9 mouse cellular contexts compared by ENCODE assay signal in genomic region chr10:75021138-75021537, GRCm38 (mm10). TPM values are rescaled to one million over a fixed set of nuclear protein-coding genes. Genes with fewer than 3 reads are reported as not detected.
DNase-seq lines count a peak whose midpoint lies in the region; ATAC-seq and TF ChIP-seq lines count a peak whose summit lies in the region.
"Had no signal": no experiment of that assay in that cellular context is flagged by ENCODE, and none has a peak within 500 bp of the region (broad histone marks: within the 10 kb centered on the region; RNA-seq: fewer than 3 reads in every experiment).

No protein-coding gene starts in this region.

- DNase-seq in B cell, adult 2 months, result peak; percentile 73 to 74
- peak; percentile 50 for DNase-seq in adrenal gland, adult 8-10 months
- peak; percentile 54 for DNase-seq in embryo, embryonic 11.5 days (ENCODE audit: low read depth, low spot score)
- DNase-seq in heart, postnatal 14 days, result peak; percentile 72 to 86
- DNase-seq in kidney, postnatal 4 days, result peak; percentile 88 to 89
- peak; percentile 72 for DNase-seq in liver, postnatal 0 days
- DNase-seq in ovary, adult 18-20 months (ENCODE audit: low spot score), result peak; percentile 31
- DNase-seq in thymus, postnatal 0 days (ENCODE audit: low spot score), result peak; percentile 64

- H3K9ac ChIP-seq in liver, postnatal 0 days (replicated peaks), result no peak overlapping the region

- WGBS in liver, postnatal 0 days (ENCODE audit: insufficient replicate concordance), result 12% methylated on average over 6 of the region's 6 CpGs

- peak; percentile 88 for TF ChIP-seq CTCF in liver, postnatal 0 days (IDR thresholded peaks at IDR 0.05; ENCODE audit: low read depth)

- H3K27me3 ChIP-seq in liver, postnatal 0 days (ENCODE audit: insufficient read depth, low read length), result no peaks in the 10 kb centered on the region

- ATAC-seq in liver, postnatal 0 days, result no peak

- no peak overlapping the region for H3K4me3 ChIP-seq in liver, postnatal 0 days (ENCODE audit: low read depth, low read length)

- intact Hi-C loops in heart, postnatal 14 days (cut with DNase I), result loop anchor here (2.0 kb wide), 1 partner anchor 84 kb away; no protein-coding TSS in a partner anchor

- H3K36me3 ChIP-seq in liver, postnatal 0 days (replicated peaks; ENCODE audit: insufficient read depth, low read length), result no peaks in the 10 kb centered on the region

- no peak overlapping the region for H3K27ac ChIP-seq in liver, postnatal 0 days (ENCODE audit: low read depth)

- no peak for TF ChIP-seq EP300 in liver, postnatal 0 days (IDR thresholded peaks at IDR 0.05; ENCODE audit: low read depth)

- H3K9me3 ChIP-seq in liver, postnatal 0 days (ENCODE audit: low read length), result no peaks in the 10 kb centered on the region

- H3K4me2 ChIP-seq in liver, postnatal 0 days (ENCODE audit: low read depth, low read length), result no peak overlapping the region

- no peaks in the 10 kb centered on the region for H3K4me1 ChIP-seq in liver, postnatal 0 days (ENCODE audit: insufficient read depth)

RNA-seq across cellular contexts. Expression of gene Rsph14, which starts 11.2 kb away (rescaled TPM):
- 1 to 10 TPM in 2 of 4 experiments, under 1 TPM in 1, not detected in 1; 0.91 to 3.3 (median 1.5) TPM for total RNA-seq in adrenal gland, adult 8-10 months (2022)
- total RNA-seq in heart, postnatal 14 days (2021), result not detected
- 0.20 TPM in 1 of 2 replicates, not detected in the other for polyA plus RNA-seq in liver, postnatal 0 days (2015; fragmentation: Nextera tagmentation; extraction: Ambion mirVana)
- 0.39 and 0.55 TPM in 2 replicates for polyA plus RNA-seq in thymus, postnatal 0 days (2015; fragmentation: Nextera tagmentation; extraction: Ambion mirVana)
- total RNA-seq: neutrophil, adult 5-6 weeks had no signal

RNA-seq across cellular contexts. Expression of gene Rab36, which starts 15.7 kb away (rescaled TPM):
- 10 to 100 TPM; 14.1 to 46.3 (median 30.9) TPM for total RNA-seq in adrenal gland, adult 8-10 months (2022)
- total RNA-seq in heart, postnatal 14 days (2021), result 1 to 10 TPM in 1 of 2 experiments, under 1 TPM in 1; 0.80 to 1.2 TPM
- 1.7 TPM in 2 replicates for polyA plus RNA-seq in liver, postnatal 0 days (2015; fragmentation: Nextera tagmentation; extraction: Ambion mirVana)
- 0.77 and 1.2 TPM in 2 replicates for polyA plus RNA-seq in thymus, postnatal 0 days (2015; fragmentation: Nextera tagmentation; extraction: Ambion mirVana)

RNA-seq across cellular contexts. Expression of gene Bcr, which starts 39.3 kb away (rescaled TPM):
- total RNA-seq in adrenal gland, adult 8-10 months (2022), result 10 to 100 TPM; 33.7 to 76.4 (median 56.5) TPM
- total RNA-seq in heart, postnatal 14 days (2021), result 10 to 100 TPM; 11.6 to 12.3 TPM
- 3.4 and 3.6 TPM in 2 replicates for polyA plus RNA-seq in liver, postnatal 0 days (2015; fragmentation: Nextera tagmentation; extraction: Ambion mirVana)
- polyA plus RNA-seq in thymus, postnatal 0 days (2015; fragmentation: Nextera tagmentation; extraction: Ambion mirVana), result 4.0 and 5.6 TPM in 2 replicates

RNA-seq across cellular contexts. Expression of gene Gnaz, which starts 54.2 kb away (rescaled TPM):
- total RNA-seq in adrenal gland, adult 8-10 months (2022), result 10 to 100 TPM in 2 of 4 experiments, 1 to 10 TPM in 2; 3.6 to 14.9 (median 8.5) TPM
- under 1 TPM; 0.60 to 0.98 TPM for total RNA-seq in heart, postnatal 14 days (2021)
- polyA plus RNA-seq in liver, postnatal 0 days (2015; fragmentation: Nextera tagmentation; extraction: Ambion mirVana), result 3.4 and 3.7 TPM in 2 replicates
- 0.06 and 0.30 TPM in 2 replicates for polyA plus RNA-seq in thymus, postnatal 0 days (2015; fragmentation: Nextera tagmentation; extraction: Ambion mirVana)

Comparison
In these comparisons a context has a peak if more than half of its experiments do, and no peak if none do; other contexts are left out.
1. DNase-seq: peak in every context shown above with its lines; median percentile 88 in kidney, postnatal 4 days; 79 in heart, postnatal 14 days; 74 in B cell, adult 2 months; 72 in liver, postnatal 0 days; 64 in thymus, postnatal 0 days; 54 in embryo, embryonic 11.5 days; 50 in adrenal gland, adult 8-10 months; 31 in ovary, adult 18-20 months.
2. RNA of gene Rab36, which starts 15.7 kb away (total RNA-seq): 14.1 to 46.3 TPM in adrenal gland, adult 8-10 months; 0.80 to 1.2 TPM in heart, postnatal 14 days; every median in the first group is over 4 times any median in the second.